Mouse (Mus musculus) neural tube, embryonic 15.5 days (tissue): ENCODE results near the gene Saa1. TPM values are rescaled to one million over a fixed set of nuclear protein-coding genes. Genes with fewer than 3 reads are reported as not detected.
"Not testable (repeated sequence)": the region's sequence is repeated elsewhere in the genome, so short reads cannot be mapped to it uniquely, and the experiment has no call there.

Source experiments
- ATAC-seq: fragments of 200-750 bp; cut with Nextera tagmentation; 2 replicates; pipeline ENCODE4 v1.8.0; 2017; ENCODE audit warnings: mild to moderate bottlenecking, moderate TSS enrichment, moderate library complexity; ENCODE audit not compliant: low FRiP score
- H3K27ac ChIP-seq: fragments of 300-500 bp; sonication (generic); replicated peaks from 2 replicates; pipeline ENCODE4 v1.5.1; 2015; ENCODE audit warnings: mild to moderate bottlenecking, inconsistent platforms
- H3K27me3 ChIP-seq: fragments of 300-500 bp; sonication (generic); replicated peaks from 2 replicates; pipeline ENCODE4 v1.6.1; 2015; ENCODE audit warnings: inconsistent platforms
- H3K36me3 ChIP-seq: fragments of 300-500 bp; sonication (generic); 2 replicates; pipeline ENCODE4 v1.6.1; 2015; ENCODE audit warnings: inconsistent platforms
- H3K4me1 ChIP-seq: fragments of 300-500 bp; sonication (generic); 2 replicates; pipeline ENCODE4 v1.6.1; 2015; ENCODE audit warnings: inconsistent platforms
- H3K4me2 ChIP-seq: fragments of 300-500 bp; sonication (generic); 2 replicates; pipeline ENCODE4 v1.6.1; 2015; ENCODE audit warnings: inconsistent platforms, mild to moderate bottlenecking, moderate library complexity
- H3K4me3 ChIP-seq: fragments of 300-500 bp; sonication (generic); replicated peaks from 2 replicates; pipeline ENCODE4 v1.5.1; 2015; ENCODE audit warnings: mild to moderate bottlenecking, inconsistent platforms
- H3K9ac ChIP-seq: fragments of 300-500 bp; sonication (generic); replicated peaks from 2 replicates; pipeline ENCODE4 v1.6.1; 2015; ENCODE audit warnings: mild to moderate bottlenecking, inconsistent platforms
- H3K9me3 ChIP-seq: fragments of 300-500 bp; sonication (generic); replicated peaks from 2 replicates; pipeline ENCODE4 v1.6.1; 2016; ENCODE audit warnings: inconsistent platforms
- WGBS: fragments of 180-500 bp; shearing (Covaris S2); methylation state at CpG from one replicate; pipeline ENCODE4 v1.1.7; 2015; ENCODE audit warnings: mixed read lengths; 5-methylcytosine and 5-hydroxymethylcytosine counted together
- polyA plus RNA-seq: library from polyadenylated mRNA; unstranded; fragments of >200 nt; fragmentation: Nextera tagmentation; extraction: Ambion mirVana; gene quantifications from 2 replicates; pipeline ENCODE4 v1.2.1, GENCODE M21; 2015

Gene Saa1
- polyA plus RNA-seq, 1 experiment from 2014 or later = 0.45 TPM

DNA sequence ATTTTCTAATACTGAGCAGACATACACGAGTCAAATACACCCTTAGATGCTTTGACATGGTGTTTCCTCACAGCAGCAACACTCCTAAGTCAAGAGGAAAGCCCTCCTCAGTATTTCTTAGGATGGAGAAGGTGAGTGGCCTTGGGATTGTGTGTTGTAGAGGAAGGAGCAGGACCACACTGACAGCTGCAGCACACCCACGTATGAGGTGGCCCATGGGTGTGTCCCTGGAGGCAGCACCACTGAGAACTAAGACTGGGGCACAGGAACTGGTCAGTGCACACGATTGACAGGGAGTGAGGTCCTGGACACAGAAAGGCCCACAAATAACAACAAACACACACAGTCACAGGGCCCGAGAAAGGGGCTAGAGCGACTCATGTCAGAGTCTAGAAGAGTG lies 2.7 kb downstream of the Saa1 start:
- not testable (repeated sequence) for ATAC-seq, H3K4me1 ChIP-seq, H3K27me3 ChIP-seq, H3K4me3 ChIP-seq, H3K9ac ChIP-seq, H3K9me3 ChIP-seq, H3K4me2 ChIP-seq, H3K36me3 ChIP-seq, H3K27ac ChIP-seq
- WGBS = 77% methylated on average over 5 of the region's 5 CpGs

DNA sequence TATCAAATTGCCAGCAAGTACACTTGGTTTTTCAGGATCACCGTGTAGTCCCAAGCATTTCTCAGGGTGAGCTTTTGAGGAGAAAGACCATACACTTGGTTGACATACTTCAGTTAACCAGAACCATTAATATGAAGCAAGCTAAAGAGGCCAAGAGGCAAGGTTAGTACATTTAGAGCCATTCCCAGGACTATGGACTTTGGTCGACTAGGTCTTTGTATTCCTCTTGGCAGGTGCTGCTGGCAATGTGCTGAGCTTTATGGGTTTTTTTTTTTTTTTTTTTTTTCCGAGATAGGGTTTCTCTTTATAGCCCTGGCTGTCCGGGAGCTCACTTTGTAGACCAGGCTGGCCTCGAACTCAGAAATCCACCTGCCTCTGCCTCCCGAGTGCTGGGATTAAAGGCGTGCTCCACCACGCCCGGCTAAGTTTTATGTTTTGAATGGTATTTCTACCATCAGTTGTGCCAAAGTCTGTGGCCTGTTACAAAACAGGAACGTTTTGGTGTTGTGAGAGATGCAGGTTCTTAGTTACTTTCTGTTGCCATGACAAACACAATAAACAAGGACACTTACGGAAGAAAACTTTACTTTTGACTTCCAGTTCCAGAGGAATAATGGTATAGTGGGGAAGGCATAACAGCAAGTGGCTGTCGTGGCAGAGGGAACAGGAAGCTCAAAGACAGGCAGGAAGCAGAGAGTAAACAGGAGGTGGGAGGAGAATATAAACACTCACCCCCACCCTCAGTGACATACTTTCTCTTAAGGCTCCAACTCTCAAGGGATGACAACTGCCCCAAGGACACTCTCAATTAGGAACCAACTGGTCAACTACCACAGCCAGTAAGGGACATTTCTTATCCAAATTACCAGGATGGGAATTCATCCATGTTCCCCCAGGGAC lies 4.0 kb downstream of the Saa1 start:
- no peak overlapping the region for H3K9ac ChIP-seq
- H3K36me3 ChIP-seq = no peaks in the 10 kb centered on the region
- no peak overlapping the region for H3K4me3 ChIP-seq
- no peaks in the 10 kb centered on the region for H3K27me3 ChIP-seq
- 81% methylated on average over 12 of the region's 12 CpGs for WGBS
- no peaks in the 10 kb centered on the region for H3K4me1 ChIP-seq
- H3K27ac ChIP-seq = no peak overlapping the region
- ATAC-seq = no peak
- H3K4me2 ChIP-seq = no peak overlapping the region
- H3K9me3 ChIP-seq = no peaks in the 10 kb centered on the region

DNA sequence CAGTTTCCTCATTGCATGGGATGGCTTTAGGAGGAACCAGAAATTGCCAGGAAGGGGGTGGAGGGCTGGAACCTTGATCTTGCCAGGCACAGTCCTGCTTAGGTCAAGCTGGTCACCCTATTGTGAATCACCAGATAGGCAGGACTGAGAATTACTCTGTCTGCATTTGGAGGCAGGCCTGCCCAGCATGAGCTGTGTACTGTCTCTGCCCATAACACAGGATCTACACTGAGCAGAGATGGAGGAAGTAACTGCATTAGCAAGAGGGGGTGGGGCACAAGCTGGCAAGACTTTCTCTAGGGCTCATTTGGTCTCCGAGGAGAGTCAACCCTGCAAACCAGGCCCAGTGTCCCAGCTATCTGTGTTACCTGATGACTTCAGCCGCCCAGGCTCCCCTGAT lies 7.8 kb downstream of the Saa1 start:
- H3K4me1 ChIP-seq = no peaks in the 10 kb centered on the region
- no peaks in the 10 kb centered on the region for H3K36me3 ChIP-seq
- no peak for ATAC-seq
- no peaks in the 10 kb centered on the region for H3K27me3 ChIP-seq
- 95% methylated on average over 2 of the region's 2 CpGs for whole genome bisulfite sequencing
- H3K27ac ChIP-seq = no peak overlapping the region
- no peak overlapping the region for H3K9ac ChIP-seq
- H3K4me3 ChIP-seq = no peak overlapping the region
- H3K4me2 ChIP-seq = no peak overlapping the region
- H3K9me3 ChIP-seq = no peaks in the 10 kb centered on the region

DNA sequence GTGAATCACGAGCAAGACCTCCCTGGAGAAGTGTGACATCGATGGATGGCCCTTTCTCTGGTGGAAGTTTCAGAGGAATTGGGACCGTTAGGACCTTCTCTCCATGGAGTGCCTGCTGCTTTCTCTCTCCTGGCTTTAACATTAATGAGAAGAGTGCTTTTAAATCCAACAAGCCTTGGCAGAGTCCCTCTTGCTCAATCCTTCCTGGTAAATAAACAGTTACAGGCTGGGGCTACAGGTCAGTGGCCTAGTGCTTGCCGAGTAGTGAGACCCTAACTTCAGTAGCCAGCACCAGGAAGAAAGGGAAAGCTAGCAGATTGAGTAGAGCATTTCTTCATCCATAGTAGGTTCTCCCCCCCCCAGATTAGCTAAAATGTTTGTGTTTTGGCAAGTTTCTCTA lies 10.3 kb downstream of the Saa1 start, which contains the start of gene Saa4:
TSS of gene Saa4 (minus strand) at position 146 of the 400 bp plus-strand sequence.
- no peaks in the 10 kb centered on the region for H3K9me3 ChIP-seq
- H3K9ac ChIP-seq = no peak within 1 kb of the TSS
- WGBS = 82% methylated on average over 4 of the region's 4 CpGs
- H3K27ac ChIP-seq = no peak within 1 kb of the TSS
- H3K4me1 ChIP-seq = no peaks in the 10 kb centered on the region
- no peaks in the 10 kb centered on the region for H3K36me3 ChIP-seq
- no peak within 1 kb of the TSS for H3K4me2 ChIP-seq
- ATAC-seq = no peak
- H3K4me3 ChIP-seq = no peak within 1 kb of the TSS
- no peaks in the 10 kb centered on the region for H3K27me3 ChIP-seq

DNA sequence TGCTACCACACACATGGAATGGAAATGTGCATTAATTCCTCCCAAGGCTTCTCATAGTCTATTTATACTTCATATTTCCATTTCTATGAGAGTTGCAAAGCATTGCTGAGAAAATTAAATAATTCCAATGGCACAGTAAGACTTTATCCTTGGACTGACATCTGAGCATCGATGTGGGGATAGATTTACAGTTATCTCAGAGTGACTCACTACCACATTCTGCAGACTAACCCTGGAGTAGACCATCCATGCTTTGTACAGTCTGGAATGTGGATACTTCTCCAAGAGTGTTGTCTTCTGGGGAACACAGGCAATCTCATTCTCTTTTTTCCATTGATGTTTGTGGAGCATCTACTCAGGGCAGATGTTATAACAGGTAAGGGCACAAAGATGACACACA lies 15.2 kb downstream of the Saa1 start:
- no peaks in the 10 kb centered on the region for H3K9me3 ChIP-seq
- no peaks in the 10 kb centered on the region for H3K4me1 ChIP-seq
- no peak overlapping the region for H3K4me3 ChIP-seq
- H3K27ac ChIP-seq = no peak overlapping the region
- WGBS = 86% methylated on average over 1 of the region's 1 CpGs
- ATAC-seq = no peak
- H3K9ac ChIP-seq = no peak overlapping the region
- H3K36me3 ChIP-seq = no peaks in the 10 kb centered on the region
- no peaks in the 10 kb centered on the region for H3K27me3 ChIP-seq
- H3K4me2 ChIP-seq = no peak overlapping the region

DNA sequence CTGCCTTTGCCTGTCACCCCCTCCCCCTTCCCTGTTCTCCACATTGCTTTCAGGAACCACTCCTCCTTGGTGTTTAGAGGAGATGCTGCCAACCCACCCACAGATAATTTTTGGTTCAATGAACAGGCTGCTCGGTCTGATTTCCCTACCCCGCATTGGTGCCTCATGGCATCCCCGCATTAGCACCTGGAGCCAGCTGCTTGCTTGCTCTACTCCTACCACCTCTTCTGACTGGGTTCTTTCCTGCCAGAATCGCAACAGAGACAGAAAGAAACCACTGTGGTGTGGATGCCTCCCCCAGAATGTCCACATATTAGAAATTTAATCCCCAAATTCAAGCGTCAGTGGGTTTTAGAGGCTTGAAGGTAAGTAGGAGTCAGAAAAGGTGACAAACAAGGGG lies 18.4 kb downstream of the Saa1 start:
- no peaks in the 10 kb centered on the region for H3K9me3 ChIP-seq
- H3K36me3 ChIP-seq = no peaks in the 10 kb centered on the region
- no peaks in the 10 kb centered on the region for H3K4me1 ChIP-seq
- no peak overlapping the region for H3K27ac ChIP-seq
- no peak overlapping the region for H3K4me3 ChIP-seq
- H3K27me3 ChIP-seq = no peaks in the 10 kb centered on the region
- WGBS = 76% methylated on average over 5 of the region's 5 CpGs
- ATAC-seq = no peak
- H3K4me2 ChIP-seq = no peak overlapping the region
- H3K9ac ChIP-seq = no peak overlapping the region

DNA sequence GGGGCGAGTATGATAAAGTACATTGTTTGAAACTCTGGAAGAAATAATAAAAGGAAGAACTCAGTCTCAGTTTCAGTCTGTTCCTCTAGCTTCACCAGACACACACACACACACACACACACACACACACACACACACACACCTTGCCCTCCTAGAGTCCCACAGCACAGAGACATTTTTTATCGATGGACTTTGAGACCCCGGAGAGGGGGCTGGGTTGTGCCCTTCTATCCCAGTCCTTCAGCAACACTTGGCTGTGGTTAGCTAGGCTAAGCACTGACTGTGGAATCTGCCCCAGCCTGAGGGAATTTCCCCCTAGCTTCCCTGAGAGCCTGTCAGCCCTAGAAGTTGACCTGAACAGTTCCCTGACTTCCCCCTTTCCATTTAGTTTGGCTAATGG lies 18.9 kb downstream of the Saa1 start:
- Histone ChIP-seq H3K4me2 (no peak overlapping the region), H3K27me3 (no peaks in the 10 kb centered on the region), H3K9me3 (no peaks in the 10 kb centered on the region), H3K27ac (no peak overlapping the region), H3K9ac (no peak overlapping the region), H3K4me1 (no peaks in the 10 kb centered on the region), H3K36me3 (no peaks in the 10 kb centered on the region), H3K4me3 (no peak overlapping the region)
- 92% methylated on average over 3 of the region's 3 CpGs for WGBS
- ATAC-seq = no peak

DNA sequence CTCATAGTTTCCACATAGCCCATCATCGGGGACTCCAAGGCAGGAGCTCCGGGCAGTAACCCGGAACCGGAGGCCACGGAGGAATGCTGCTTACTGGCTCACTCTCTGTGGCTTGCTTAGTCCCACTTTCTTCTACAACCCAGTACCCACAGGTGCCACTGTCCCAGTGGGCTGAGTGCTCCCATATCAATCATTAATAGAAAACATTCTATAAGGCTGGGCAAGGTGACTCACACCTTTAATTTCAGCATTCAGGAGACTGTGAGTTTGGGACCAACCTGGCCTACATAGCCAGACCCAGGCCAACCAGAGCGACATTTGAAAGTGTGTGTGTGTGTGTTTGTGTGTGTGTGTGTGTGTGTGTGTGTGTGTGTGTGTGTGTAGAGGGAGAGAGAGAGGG lies 19.4 kb downstream of the Saa1 start:
- Histone ChIP-seq H3K36me3 (no peaks in the 10 kb centered on the region), H3K4me3 (no peak overlapping the region), H3K4me1 (no peaks in the 10 kb centered on the region), H3K9me3 (no peaks in the 10 kb centered on the region), H3K4me2 (no peak overlapping the region), H3K27me3 (no peaks in the 10 kb centered on the region), H3K9ac (no peak overlapping the region), H3K27ac (no peak overlapping the region)
- ATAC-seq = no peak
- 97% methylated on average over 6 of the region's 6 CpGs for WGBS

DNA sequence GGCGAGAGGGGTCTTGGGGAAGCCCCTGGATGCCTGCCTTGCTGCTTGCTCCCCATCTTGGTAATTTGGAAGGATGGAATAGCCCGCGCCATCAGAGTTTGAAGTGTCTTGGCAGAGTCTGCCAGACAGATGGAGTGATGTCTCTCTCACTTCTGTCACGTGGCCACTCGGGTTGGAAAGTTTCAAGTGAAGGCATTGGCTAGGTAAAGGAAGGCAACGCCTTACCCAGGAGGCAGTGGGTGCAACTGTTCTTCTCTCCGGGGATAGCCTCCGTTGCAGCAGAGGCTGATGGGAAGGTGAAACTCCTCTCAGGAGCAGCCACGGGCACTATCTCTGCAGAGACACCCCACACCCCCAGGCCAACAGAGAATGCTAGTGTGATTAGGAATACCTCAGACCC lies 22.3 kb downstream of the Saa1 start:
- no peak for ATAC-seq
- Histone ChIP-seq H3K36me3 (no peaks in the 10 kb centered on the region), H3K9ac (no peak overlapping the region), H3K4me3 (no peak overlapping the region), H3K4me1 (no peaks in the 10 kb centered on the region), H3K27ac (no peak overlapping the region), H3K4me2 (no peak overlapping the region), H3K27me3 (no peaks in the 10 kb centered on the region), H3K9me3 (no peaks in the 10 kb centered on the region)
- 86% methylated on average over 9 of the region's 9 CpGs for WGBS

DNA sequence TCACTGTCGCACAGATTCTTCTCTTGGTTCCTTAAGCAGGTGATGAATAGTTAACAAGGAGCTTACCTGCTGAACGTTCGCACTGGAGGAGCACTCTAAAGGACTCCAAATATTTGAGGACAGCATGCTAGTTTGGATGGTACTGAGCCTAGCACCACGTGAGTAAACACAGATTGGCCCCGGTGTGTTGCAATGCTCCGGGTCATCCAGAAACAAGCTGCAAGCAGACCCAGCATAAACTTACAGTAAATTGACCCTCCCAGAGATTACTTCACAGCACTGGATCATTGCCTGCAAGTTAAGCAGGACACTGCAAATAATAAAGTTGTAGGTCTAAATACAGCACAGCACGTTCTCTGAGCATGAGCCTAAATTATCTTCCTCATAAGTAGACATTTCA lies 23.3 kb downstream of the Saa1 start:
- H3K4me2 ChIP-seq = no peak overlapping the region
- WGBS = 81% methylated on average over 7 of the region's 7 CpGs
- H3K4me3 ChIP-seq = no peak overlapping the region
- H3K36me3 ChIP-seq = no peaks in the 10 kb centered on the region
- no peak overlapping the region for H3K9ac ChIP-seq
- no peak for ATAC-seq
- no peaks in the 10 kb centered on the region for H3K9me3 ChIP-seq
- H3K27me3 ChIP-seq = no peaks in the 10 kb centered on the region
- H3K27ac ChIP-seq = no peak overlapping the region
- H3K4me1 ChIP-seq = no peaks in the 10 kb centered on the region

DNA sequence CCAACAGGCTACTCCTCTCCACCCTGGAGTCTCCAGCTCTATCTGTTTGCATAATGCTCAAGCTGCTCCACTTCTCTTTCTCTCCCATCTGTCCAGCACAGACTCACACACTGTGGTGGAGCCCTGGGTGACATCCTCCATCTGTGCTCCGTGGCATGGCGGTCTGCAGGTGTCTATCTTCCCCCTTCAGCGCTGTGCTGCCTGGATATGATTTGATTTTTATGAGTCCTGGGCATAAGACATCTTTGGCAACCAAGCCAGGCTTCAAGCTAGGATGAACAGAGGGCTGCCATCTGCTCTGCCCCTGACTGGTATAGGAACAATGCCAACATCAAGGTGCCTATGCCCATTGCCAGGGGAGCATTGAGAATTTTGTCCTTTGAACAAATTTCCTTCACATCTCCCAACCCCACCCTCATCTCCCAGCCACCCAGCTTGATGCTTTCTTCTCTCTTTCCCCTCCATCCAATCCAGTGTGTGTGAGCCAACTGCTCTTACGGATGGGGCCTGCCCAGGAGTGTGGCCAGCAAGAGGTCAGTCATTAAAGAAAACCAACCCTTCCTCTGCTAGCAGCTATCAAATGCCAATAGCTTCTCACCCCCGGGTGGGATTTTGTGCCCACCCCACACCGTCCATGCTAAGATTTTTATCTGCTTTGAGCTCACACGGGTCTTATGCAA lies 24.0 kb downstream of the Saa1 start:
- no peak; the same call in 1 of the 2 replicates for ATAC-seq
- H3K9me3 ChIP-seq = no peaks in the 10 kb centered on the region
- H3K4me1 ChIP-seq = no peaks in the 10 kb centered on the region
- H3K4me3 ChIP-seq = no peak overlapping the region
- no peak overlapping the region for H3K9ac ChIP-seq
- H3K27ac ChIP-seq = no peak overlapping the region
- WGBS = 83% methylated on average over 7 of the region's 7 CpGs
- H3K36me3 ChIP-seq = no peaks in the 10 kb centered on the region
- H3K27me3 ChIP-seq = no peaks in the 10 kb centered on the region
- no peak overlapping the region for H3K4me2 ChIP-seq

DNA sequence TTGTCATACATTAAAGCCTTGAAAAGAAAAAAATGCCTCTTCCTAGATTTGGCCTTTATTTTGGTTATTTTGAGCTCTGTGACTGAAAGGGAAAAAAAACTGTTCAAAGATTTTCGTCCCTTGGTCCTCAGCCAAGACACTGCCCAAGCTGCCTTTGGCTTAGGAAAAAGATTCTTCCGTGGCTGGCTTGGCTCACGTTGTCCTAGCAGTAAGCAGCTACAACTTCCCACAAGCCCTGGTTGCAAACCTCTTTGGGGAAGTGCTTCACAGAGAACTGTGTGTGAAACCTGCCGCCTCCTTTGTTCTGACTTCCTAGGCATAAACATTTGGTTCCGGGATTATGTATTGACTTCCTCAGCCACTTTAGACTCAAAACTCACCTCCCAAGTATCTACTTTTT lies 25.9 kb downstream of the Saa1 start:
- H3K9ac ChIP-seq = no peak overlapping the region
- H3K4me3 ChIP-seq = no peak overlapping the region
- H3K36me3 ChIP-seq = no peaks in the 10 kb centered on the region
- H3K4me2 ChIP-seq = no peak overlapping the region
- ATAC-seq = no peak
- H3K4me1 ChIP-seq = no peaks in the 10 kb centered on the region
- H3K27ac ChIP-seq = no peak overlapping the region
- no peaks in the 10 kb centered on the region for H3K9me3 ChIP-seq
- whole genome bisulfite sequencing = 63% methylated on average over 5 of the region's 5 CpGs
- no peaks in the 10 kb centered on the region for H3K27me3 ChIP-seq
